Mouse (Mus musculus) left cerebral cortex, adult 9 months (tissue): ENCODE measurements around the gene Nupr1.
"Not testable (repeated sequence)": the region's sequence is repeated elsewhere in the genome, so short reads cannot be mapped to it uniquely, and the experiment has no call there.

Experiments used
- DNase-seq, 2 experiments: peaks; one replicate each; pipeline ENCODE4 v3.0.0; 2022; ENCODE audit warnings: low spot score in 2 of 2

Nupr1 gene

GRCm38 (mm10) chr7:126643244-126643617 lies 12.6 kb upstream of the Nupr1 start:
- DNase-seq = not testable (repeated sequence)

DNA sequence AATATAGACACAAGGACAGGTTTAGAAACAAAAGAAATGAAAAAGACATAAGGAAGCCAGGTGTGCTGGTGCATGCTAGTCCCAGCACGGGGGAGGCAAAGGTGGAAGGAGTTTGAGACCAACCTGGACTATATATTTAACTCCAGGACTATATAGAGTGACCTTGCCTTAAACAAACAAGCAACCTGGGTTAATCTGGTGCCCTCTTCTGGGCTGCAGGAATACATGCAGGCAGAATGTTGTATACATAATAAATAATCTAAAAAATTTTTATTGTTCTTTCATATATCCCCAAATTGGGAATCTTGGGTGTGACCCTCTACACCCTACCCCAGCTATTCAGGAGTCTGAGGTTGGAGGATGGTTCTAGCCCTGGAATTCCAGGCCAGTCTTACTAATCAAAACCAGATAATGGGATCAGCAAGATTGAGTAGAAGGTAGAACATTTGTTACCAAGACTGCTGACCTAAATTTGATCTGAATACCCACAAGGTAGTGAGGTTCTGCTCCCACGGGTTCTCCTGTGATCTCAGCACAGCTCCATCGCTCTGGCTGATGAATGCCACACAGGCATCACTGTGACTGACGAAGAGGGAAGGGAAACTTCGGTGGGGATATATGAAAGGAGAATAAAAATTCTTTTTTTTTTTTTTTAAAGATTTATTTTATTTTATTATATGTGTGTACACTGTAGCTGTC lies 12.0 kb upstream of the Nupr1 start:
- DNase-seq = no peak

GRCm38 (mm10) chr7:126636733-126637520 lies 6.3 kb upstream of the Nupr1 start:
- peak in 1 of 2 experiments; percentile 15 for DNase-seq

GRCm38 (mm10) chr7:126635375-126635774 lies 4.7 kb upstream of the Nupr1 start:
- DNase-seq = no peak

- no peak for DNase-seq
These were observed 1.8 kb upstream of the Nupr1 start for GRCm38 (mm10) chr7:126632478-126632877.

DNA sequence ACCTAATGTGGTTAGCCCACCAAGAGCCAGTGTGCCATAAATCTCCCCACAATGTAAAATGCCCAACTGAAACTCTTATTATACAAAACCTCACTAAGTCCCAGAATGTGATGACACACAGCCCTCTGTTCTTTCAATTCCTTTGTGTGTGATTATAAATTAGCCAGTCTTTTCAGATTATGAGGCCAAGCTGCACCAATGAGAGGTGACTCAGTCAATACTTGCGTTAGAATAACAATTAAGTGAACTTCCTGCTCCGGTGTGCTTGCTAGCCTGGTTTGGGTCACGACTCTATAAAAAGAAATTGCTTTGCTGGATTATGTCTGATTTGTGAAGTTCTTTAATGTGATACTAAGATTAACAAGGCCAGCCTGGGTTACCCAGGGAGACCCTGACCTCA lies 746 bp downstream of the Nupr1 start:
- no peak for DNase-seq

GRCm38 (mm10) chr7:126628111-126628510 lies 2.5 kb downstream of the Nupr1 start:
- no peak for DNase-seq

DNA sequence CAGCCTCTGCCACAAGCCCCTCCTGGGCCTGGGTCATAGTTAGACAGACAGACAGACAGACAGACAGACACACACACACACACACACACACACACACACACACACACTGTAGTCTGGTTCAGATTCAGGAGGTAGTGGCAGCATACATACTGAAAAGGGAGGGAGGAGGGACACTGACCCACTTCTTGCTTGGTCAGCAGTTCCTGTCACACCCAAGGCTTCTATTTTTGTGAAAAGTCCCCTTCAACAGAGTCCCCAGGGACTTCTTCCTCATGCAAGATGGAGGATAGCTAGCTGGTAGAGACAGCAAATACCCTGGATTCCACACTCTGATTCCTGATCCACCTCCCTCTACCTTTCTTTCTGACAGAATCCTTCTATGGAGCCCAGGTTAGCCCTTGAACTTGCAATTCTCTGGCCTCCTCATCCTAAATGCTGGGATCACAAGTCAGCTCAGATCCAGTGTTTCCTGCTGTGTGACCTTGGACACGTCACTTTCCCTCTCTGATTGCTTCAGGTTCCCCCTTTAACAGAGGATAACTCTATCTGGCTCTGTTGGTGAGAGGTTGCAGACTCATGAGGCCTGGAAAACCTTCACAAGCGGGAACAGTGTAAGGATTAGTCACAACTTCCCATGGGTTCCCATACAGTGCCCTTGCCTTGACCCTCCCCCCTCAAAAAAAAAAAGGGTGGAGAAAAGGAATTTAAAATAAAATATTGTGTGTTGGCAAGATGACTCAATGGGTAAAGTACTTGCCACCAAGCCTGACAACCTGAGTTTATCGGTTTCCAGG lies 4.7 kb downstream of the Nupr1 start:
- no peak for DNase-seq

DNA sequence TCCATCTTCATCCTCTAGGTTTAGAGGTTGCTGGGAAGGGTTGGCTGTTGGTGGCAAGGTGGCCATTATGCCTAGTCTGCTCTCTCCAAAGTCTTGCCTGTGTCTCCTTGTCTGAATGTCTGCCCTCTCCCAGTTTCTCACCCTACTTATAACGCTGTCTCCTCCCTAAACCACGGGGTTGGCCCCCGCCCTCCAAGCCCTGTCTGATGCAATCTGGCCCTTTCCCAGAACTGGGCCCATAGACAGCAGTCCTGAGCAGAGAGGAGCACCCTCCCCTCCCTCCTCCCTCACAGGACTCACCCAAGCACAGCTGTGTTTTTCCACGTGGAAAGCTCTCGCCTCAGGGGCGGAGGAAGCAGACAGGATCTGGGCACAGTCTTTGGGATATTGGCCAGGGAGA lies 5.3 kb downstream of the Nupr1 start:
- peak in 1 of 2 experiments; percentile 52 for DNase-seq

DNA sequence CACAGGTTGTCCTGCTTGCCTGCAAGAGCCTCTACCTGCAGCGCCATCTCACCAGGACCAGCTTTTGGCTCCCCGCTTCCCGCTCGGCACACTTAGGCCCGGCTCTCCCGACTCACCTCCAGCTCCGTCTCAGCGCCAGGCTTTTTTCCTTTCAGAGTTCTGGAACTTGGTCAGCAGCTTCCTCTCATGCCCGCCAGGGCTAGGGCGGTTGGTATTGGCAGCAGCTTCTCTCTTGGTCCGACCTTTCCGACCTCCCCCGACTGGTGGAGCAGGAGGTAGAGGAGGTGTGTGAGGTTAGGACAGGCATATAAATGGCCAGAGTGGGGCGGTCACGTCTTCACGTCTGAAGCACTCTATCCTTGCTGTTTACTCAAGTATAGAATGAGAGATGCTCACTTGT lies 5.9 kb downstream of the Nupr1 start:
- no peak for DNase-seq

DNA sequence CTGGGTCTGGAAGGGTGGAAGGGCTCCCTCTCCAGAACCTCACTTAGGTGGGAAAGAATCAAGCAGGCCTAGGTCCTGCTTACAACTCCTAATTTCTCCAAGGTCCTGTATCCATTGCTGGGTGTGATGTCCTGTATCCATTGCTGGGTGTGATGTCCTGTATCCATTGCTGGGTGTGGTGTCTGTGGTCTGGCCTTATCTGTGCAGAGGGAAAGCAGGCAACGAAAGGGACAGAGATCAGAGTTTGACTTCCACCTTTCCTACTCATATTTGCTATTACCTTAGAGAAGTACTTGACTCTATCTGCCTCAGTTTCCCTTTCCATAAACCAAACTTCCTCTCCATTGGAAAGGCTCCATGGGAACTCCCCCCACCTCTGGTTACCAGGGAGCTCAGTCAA lies 7.3 kb downstream of the Nupr1 start:
- DNase-seq = no peak

GRCm38 (mm10) chr7:126621452-126622359 lies 9.0 kb downstream of the Nupr1 start:
- no peak for DNase-seq

DNA sequence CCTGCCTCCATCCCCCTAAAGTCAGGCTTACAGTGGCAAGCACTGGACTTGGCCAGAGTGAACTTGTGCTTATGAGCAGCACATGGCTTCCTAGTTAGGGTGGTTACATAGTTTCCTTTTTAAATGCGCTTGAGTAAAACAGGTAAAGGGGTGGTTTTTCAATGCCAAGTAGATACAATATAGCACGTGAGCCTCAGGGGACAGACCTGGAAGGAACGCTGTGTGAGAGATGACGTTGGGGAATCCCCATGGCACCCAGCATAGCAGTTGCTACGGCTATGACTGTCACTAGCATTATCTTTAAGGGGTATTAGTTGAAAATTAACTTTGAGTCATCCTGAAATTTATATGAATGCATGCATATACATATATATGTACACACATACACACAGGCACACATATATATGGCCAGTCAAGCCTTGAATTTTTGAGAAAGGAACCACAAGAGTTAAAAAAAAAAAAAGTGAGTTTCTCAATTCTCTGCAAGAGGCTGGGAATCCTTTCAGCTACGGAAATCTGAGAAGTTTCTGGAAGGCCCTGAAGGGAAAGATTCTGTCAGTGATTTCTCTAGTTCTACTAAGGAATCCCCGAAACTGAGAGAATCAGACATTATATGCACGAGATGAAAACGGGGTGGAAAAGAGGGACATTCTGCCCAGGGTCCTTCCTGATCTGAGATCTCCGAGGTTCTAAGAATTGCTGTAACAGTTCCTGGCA lies 10.9 kb downstream of the Nupr1 start:
- no peak for DNase-seq

DNA sequence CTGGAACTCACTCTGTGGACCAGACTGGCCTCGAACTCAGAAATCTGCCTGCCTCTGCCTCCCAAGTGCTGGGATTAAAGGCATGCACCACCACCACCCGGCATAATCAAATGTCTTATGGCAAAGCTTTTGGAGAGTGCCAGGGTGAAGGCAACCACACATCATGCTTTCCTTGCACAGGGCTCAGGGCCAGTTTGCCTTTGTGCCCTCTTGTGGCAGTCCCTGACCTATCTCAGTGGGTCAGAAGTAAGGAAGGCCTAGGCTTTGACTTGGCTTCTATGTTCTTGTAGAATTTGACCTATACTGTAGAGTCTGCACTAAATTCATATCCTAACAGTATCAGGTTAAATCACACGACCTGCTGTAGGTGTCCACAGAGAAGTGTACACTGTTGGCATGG lies 14.0 kb downstream of the Nupr1 start:
- no peak for DNase-seq

GRCm38 (mm10) chr7:126612736-126613135 lies 17.9 kb downstream of the Nupr1 start:
- DNase-seq = no peak

GRCm38 (mm10) chr7:126607796-126608195 lies 22.9 kb downstream of the Nupr1 start:
- DNase-seq = no peak

DNA sequence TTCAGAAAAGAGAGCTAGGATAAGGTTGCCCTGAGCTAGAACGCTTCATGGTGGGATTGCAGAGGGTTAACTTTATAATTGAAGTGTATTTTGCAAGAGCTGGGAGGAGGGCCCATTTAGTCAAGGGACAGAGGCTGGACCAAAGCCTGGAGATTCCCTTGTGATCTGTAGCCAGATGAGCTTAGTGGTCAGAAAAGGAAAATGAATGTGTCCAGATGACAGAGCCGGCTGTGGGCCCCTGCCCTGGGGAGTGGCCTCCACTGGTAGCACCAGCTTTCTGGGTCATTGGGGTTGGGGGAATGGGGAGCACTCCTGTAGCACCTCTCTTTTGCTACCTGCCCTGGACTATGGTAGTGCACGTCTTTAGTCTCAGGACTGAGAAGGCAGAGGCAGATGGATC lies 23.6 kb downstream of the Nupr1 start:
- DNase-seq = no peak

GRCm38 (mm10) chr7:126606611-126607010 lies 24.1 kb downstream of the Nupr1 start:
- no peak for DNase-seq

DNA sequence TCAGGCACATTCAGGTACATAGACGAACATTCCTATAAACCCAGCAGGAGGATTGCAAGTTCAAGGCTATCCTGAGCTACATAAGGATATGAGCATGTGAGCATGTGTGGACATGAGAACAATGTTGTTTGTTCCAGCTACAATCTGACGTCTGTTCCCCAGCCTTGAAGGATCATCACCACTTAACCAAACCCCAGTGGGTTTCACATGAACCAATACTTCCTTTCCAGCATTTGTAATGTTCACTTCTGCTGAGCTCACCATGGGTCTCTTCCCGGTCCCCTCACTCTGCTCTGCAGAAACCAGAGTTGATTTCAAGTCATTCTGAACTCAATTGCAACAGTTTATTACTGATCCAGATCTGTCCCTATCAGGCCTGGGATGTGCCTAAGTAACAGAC lies 28.0 kb downstream of the Nupr1 start:
- DNase-seq = no peak

GRCm38 (mm10) chr7:126601896-126602295 lies 28.8 kb downstream of the Nupr1 start:
- no peak for DNase-seq

DNA sequence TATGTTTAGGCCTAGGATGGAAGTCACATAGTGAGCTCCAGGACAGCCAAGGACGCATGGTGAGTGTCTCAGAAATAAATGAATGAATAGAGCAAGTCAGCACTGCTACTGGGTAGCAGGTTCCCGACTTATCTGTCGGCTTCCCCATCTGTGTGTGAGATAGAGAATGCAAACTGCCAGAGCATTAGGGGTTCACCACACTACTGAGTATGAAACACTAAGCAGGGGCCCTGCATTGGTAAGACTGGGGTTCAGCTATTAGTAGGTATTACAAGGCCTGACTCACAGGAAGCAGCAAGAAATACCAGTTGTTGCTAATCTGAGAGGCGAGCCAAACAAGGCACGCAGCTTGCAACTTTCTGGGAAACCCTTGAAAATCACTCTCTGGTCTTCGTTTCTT lies 31.7 kb downstream of the Nupr1 start:
- DNase-seq = no peak
